Mouse (Mus musculus): ENCODE measurements at regions not wholly inside any gene's neighbourhood (a gene's known extent, or its start where the extent isn't known, plus 50 kb on each side); places are given as distances from the start of the nearest gene placed in this dataset.
"Not testable (repeated sequence)": the region's sequence is repeated elsewhere in the genome, so short reads cannot be mapped to it uniquely, and the experiment has no call there.

DNA sequence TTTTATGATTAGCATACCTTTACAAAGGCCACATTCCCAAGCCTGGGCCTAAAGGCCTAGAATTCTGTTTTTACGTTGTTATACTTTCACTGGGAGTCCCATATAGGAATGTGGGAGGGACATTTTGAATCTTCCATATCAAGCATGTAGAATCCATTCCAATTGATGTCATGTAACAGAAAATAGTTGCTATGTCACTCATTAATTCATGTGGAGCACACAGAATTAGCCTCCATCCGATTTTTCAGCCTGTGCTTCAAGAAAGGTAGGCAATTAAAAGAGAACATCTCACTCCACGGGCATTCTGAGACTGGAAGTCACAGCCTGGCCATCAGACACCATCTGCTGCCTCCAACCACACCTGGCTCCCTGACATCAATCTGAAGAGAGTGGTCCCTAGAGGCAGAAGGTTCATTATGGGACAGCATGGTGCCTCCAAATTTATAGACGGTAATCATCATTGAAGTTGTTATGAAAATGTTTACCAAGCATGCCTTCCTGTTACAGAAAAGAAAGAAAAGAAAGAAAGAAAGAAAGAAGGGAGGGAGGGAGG lies 436.9 kb upstream of the Sphkap start:
- 62% methylated on average over 4 of the region's 4 CpGs for WGBS

DNA sequence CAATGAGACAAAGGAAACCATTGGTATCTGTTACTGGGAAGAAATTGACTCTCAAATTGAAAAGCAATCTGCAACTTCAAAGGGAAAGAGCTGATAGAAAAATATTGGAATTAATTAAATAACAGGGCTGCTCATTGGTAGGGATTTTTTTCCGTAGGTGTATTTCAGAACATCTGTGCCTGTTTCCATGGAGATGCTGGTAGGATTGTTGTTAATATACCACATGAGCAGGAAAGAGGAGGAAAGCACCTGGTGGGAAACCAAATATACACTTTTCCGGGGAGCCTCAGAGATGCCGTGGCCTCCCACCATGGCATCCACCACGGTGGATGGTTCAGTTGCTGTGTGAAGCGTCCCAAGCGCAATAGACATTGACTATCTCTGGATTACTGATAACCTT lies 428.0 kb upstream of the Sphkap start:
- 93% methylated on average over 6 of the region's 6 CpGs for WGBS
- DNase-seq (ENCODE audit: low read depth, low spot score), result no peak

More for the DNA sequence above, 436.9 kb upstream of the Sphkap start:
- DNase-seq (ENCODE audit: low read depth, low spot score), result no peak

DNA sequence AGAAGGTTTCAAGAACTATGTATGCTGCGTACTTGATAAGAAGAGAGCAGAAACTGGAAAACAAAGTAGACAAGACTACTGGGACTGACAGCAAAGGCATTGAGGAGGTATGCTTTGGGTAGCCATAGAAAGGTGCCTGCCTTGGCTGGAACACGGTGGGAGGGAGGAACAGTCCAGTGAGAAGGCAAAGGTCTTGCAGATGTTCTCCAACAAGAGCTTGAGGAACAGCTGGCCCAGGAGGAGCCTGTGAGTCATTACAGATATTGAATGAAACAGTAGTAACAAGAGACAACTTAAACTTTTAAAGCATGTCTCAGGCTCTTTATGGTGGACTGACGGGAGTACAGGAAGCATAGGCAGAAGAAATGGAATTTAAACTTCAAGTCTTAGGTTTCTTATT lies 424.9 kb upstream of the Sphkap start:
- WGBS, result 77% methylated on average over 3 of the region's 3 CpGs
- no peak for DNase-seq (ENCODE audit: low read depth, low spot score)

GRCm38 (mm10) chr1:83831900-83832535 lies 424.0 kb upstream of the Sphkap start:
- DNase-seq (ENCODE audit: low read depth, low spot score), result no peak
- WGBS, result 68% methylated on average over 3 of the region's 3 CpGs

DNA sequence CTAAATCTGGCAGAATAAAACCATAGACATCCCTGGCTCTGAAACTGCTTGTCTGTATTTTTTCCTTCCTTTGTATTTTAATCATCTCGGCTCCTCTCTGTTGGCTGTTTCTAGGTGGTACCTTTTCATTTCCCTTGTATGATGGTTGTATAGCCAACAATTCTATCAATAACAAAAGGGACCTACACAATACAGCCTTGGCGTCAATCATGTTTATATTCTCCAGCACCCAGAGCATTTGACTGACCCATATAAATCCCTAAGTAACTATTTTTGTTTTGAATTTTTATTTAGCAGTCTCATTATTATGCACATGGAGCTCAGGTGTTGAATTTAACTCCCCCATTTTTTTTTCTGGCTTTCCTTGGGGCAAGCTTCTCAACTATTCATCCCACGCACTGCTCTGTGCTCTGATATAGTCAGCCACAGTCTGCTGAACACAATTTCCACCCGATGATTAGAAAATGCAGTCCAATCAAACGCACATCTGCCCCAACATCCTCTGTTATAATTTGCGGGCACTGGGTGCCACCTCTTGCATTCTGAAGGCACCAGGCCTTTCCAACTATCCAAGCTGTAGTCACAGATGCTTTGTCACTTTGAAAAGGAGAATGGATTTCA lies 422.1 kb upstream of the Sphkap start:
- DNase-seq (ENCODE audit: low read depth, low spot score), result no peak
- WGBS, result 88% methylated on average over 6 of the region's 6 CpGs

GRCm38 (mm10) chr1:83811162-83811561 lies 403.2 kb upstream of the Sphkap start:
- 48% methylated on average over 6 of the region's 6 CpGs for whole genome bisulfite sequencing
- not testable (repeated sequence) for DNase-seq (ENCODE audit: low read depth, low spot score)

- 83% methylated on average over 6 of the region's 6 CpGs for WGBS
- no peak for DNase-seq (ENCODE audit: low read depth, low spot score)
Observed at GRCm38 (mm10) chr1:83808432-83808831, 400.4 kb upstream of the Sphkap start.

DNA sequence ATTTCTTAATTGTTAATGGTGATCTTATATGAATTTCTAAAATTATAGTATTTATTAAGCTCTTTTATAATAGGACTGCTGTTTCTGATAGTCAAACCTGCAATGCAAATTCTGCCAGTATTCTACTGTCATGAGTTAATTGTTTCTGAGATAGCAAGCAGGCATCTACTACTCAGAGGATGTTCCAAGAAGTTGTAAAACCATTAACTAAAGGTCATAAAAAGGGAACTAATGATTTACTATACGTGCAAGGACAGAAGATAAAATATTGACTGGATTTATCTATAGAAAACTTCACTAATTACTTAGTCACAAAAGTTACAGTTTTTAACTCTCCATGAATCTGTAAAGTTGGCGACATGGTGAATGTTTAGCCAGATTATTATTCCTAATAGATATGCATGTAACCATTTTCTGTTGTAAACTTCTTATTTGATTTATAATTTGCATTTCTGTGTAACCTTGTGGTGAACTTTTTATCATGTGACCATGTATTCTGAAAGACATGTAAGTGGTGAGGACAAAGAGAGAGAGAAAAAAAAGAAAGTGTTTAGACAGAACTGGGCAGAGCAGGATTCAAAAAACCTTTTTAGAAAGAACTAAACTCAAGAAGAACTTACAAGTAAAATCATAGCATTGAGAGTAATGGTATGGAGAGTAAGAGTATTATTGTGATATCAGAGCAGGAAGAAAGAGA lies 395.5 kb upstream of the Sphkap start:
- 44% methylated on average over 2 of the region's 2 CpGs for WGBS
- no peak for DNase-seq (ENCODE audit: low read depth, low spot score)

GRCm38 (mm10) chr1:83801759-83802158 lies 393.8 kb upstream of the Sphkap start:
- no peak for DNase-seq (ENCODE audit: low read depth, low spot score)

- 42% methylated on average over 7 of the region's 7 CpGs for WGBS
- no peak for DNase-seq (ENCODE audit: low read depth, low spot score)
Observed at GRCm38 (mm10) chr1:83796961-83797891, 389.2 kb upstream of the Sphkap start.

- 61% methylated on average over 1 of the region's 1 CpGs for WGBS
- DNase-seq (ENCODE audit: low read depth, low spot score), result no peak
Observed at GRCm38 (mm10) chr1:83777151-83777550, 369.2 kb upstream of the Sphkap start.

DNA sequence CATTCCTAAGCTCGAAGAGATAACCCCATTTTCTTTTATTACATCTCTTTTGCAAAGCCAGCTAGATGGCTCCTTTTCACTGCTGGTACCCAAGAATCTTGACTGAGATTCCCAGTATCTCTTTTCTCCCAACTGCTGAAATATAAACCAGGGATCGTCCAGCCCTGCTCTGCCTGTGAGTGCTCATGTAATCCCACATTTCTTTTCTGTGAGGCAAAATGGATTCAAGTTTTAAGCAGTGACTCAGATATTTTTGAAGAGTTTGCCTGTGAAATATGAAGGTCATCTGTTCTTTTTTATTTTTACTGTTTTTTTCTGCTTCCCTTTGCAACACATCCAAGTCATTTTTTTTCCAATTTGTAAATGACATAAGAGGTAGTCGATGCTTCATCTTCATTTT lies 363.2 kb upstream of the Sphkap start:
- WGBS, result 52% methylated on average over 3 of the region's 3 CpGs
- DNase-seq (ENCODE audit: low read depth, low spot score), result no peak

- DNase-seq (ENCODE audit: low read depth, low spot score), result no peak
- WGBS, result 71% methylated on average over 4 of the region's 4 CpGs
Observed at GRCm38 (mm10) chr1:83761499-83761898, 353.5 kb upstream of the Sphkap start.

DNA sequence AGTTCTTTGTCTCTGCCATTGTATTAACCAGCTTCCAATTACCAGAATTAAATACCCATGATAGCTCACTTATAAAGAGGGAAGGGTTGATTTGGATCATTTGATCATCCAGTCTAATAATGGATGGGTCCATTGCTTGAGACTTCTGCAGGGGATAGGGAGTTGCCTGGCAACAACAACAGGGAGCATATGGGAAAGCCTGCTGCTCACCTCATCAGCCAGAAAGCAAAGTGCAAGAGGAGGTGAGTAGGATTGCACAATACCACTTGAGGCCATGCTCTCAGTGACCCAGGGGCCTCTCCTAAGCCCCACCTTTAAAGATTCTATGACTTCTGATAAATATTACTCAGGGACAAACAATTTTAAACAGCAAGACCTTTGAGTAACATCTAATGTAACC lies 348.9 kb upstream of the Sphkap start:
- DNase-seq (ENCODE audit: low read depth, low spot score), result no peak

GRCm38 (mm10) chr1:83755336-83755735 lies 347.3 kb upstream of the Sphkap start:
- DNase-seq (ENCODE audit: low read depth, low spot score), result no peak
- 85% methylated on average over 1 of the region's 1 CpGs for WGBS

- DNase-seq (ENCODE audit: low read depth, low spot score), result no peak
- WGBS, result 65% methylated on average over 4 of the region's 4 CpGs
Observed at GRCm38 (mm10) chr1:83752976-83753375, 345.0 kb upstream of the Sphkap start.

- DNase-seq (ENCODE audit: low read depth, low spot score), result no peak
- 78% methylated on average over 4 of the region's 4 CpGs for WGBS
Observed at GRCm38 (mm10) chr1:83748974-83749373, 341.0 kb upstream of the Sphkap start.

DNA sequence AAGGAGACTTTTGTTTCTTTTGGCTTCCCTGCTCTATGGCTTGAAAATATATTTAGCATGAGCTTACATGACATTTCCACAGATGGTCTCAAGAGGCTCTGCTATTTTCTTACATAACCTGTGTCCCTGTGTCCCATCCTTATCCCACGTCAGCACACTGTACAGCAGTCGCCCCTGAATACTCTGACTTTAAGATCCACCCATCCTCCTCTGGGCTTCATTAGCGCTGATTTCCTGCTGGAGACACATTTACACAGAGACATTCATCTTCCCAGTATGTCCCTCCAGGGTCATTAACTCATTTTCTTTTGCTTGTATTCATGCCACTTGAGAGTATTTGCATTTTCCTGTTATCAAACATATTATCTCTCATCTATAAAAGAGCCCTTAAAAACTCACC lies 340.1 kb upstream of the Sphkap start:
- no peak for DNase-seq (ENCODE audit: low read depth, low spot score)
- 75% methylated on average over 3 of the region's 3 CpGs for WGBS

DNA sequence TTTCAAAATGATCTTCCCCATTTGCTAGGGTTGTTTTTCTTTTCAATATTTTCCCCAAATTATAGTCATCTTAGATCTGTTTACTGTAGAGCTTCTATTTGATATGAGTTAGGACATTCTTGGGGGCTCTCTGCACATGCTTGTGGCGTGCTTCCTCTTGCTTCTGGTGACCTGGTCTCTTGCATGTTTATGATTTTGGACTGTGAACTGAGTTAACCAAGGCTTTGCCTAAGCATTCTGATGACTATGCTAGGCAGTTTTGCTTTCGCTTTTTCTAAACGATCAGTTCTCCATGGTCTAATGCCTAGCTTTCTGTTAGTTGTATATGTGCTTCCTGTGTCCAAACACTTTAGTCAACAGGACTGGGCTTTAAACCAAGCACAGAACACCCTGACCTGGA lies 339.4 kb upstream of the Sphkap start:
- no peak for DNase-seq (ENCODE audit: low read depth, low spot score)
- 52% methylated on average over 3 of the region's 3 CpGs for WGBS

DNA sequence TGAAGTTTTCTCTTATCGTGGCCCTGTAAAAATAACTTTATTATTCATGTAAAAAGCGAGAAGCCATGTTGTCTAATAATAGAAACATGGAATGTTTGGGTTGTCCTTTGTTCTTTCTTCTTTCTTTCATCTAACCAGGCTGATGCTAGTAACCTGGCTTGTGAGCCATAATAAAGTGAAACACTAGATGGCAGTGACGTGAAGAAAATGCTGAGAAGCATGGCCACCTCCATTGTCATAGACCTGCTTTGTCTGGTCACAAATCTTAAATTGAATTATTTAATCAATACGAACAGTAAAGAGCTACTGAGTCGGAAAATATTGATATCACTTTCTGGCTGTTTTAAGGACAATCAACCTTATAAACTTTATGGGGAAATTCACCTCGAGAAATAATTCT lies 338.0 kb upstream of the Sphkap start:
- DNase-seq (ENCODE audit: low read depth, low spot score), result no peak
- 24% methylated on average over 6 of the region's 6 CpGs for WGBS
